ENCODE assay signal across 9 mouse cellular contexts in the genomic region with DNA sequence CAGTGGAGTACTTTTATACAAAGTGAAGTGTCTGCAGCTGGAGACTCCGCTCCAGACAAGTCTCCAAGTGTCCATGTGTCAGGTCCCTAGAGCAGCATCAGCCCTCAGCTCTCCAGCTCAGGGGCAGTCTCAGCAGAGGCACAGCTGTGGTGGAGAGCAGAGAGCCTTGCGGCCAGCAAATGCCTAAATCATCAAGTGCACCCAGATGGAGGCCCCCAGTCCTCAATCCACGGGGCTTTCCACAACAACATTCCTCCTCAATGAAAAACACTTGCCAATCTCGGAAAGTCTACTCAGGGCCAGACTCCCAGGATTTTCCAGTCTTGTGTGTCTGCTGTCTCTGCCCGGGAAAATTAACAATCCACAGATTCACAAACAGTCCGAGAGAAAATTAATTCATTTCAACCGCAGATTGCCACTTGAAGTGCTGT.
DNase-seq lines count a peak whose midpoint lies in the region; ATAC-seq lines count a peak whose summit lies in the region.
"Had no signal": no experiment of that assay in that cellular context is flagged by ENCODE, and none has a peak within 500 bp of the region (broad histone marks: within the 10 kb centered on the region; RNA-seq: fewer than 3 reads in every experiment).

No protein-coding gene starts in this region.

- H3K9me3 ChIP-seq in heart, embryonic 12.5 days (replicated peaks) = no peaks in the 10 kb centered on the region
- no peaks in the 10 kb centered on the region for H3K9me3 ChIP-seq in hindbrain, embryonic 13.5 days
- no peaks in the 10 kb centered on the region for H3K9me3 ChIP-seq in midbrain, embryonic 16.5 days (replicated peaks; ENCODE audit: control insufficient read depth, low read length, poor library complexity, severe bottlenecking)
- H3K9me3 ChIP-seq: liver, embryonic 13.5 days had no signal

- peaks cover 16% of the 10 kb centered on the region; the same call in 1 of the 2 replicates for H3K4me1 ChIP-seq in heart, embryonic 12.5 days (replicated peaks)
- peaks cover 24% of the 10 kb centered on the region for H3K4me1 ChIP-seq in hindbrain, embryonic 13.5 days (replicated peaks)
- peaks cover 6% of the 10 kb centered on the region; the same call in 1 of the 2 replicates for H3K4me1 ChIP-seq in midbrain, embryonic 16.5 days (ENCODE audit: control insufficient read depth, insufficient read depth, low read length)
- H3K4me1 ChIP-seq: liver, embryonic 13.5 days had no signal

- no peaks in the 10 kb centered on the region for H3K27me3 ChIP-seq in heart, embryonic 12.5 days (replicated peaks)
- H3K27me3 ChIP-seq in hindbrain, embryonic 13.5 days = no peaks in the 10 kb centered on the region
- H3K27me3 ChIP-seq in midbrain, embryonic 16.5 days (ENCODE audit: control insufficient read depth, insufficient read depth, low read depth, low read length) = no peaks in the 10 kb centered on the region
- H3K27me3 ChIP-seq: liver, embryonic 13.5 days had no signal

- no peak for ATAC-seq in heart, embryonic 12.5 days (ENCODE audit: insufficient number of reproducible peaks, low FRiP score)
- no peak; the same call in 1 of the 2 replicates for ATAC-seq in hindbrain, embryonic 13.5 days (ENCODE audit: low FRiP score)
- 0 out of 2 replicates have a peak, but pooled peaks have one; percentile 29 for ATAC-seq in midbrain, embryonic 16.5 days
- no peak for ATAC-seq in CD4-positive, CD25-positive, alpha-beta regulatory T cell, adult 4 months

- DNase-seq in heart, adult 9 months (ENCODE audit: low spot score in 2 of 2) = peak; percentile 49 to 76
- peak; percentile 68 for DNase-seq in fibroblast of lung, adult 2 months (ENCODE audit: low read depth)
- no peak for DNase-seq in layer of hippocampus, adult 18-20 months (ENCODE audit: low spot score in 2 of 2)
- DNase-seq in cerebellum, postnatal 25 days = no peak
- DNase-seq: liver, embryonic 13.5 days had no signal

- H3K4me2 ChIP-seq in heart, embryonic 12.5 days = no peak overlapping the region
- no peak overlapping the region for H3K4me2 ChIP-seq in hindbrain, embryonic 13.5 days
- H3K4me2 ChIP-seq in midbrain, embryonic 16.5 days (ENCODE audit: low read length) = no peak overlapping the region
- H3K4me2 ChIP-seq: liver, embryonic 13.5 days had no signal

- no peaks in the 10 kb centered on the region for H3K36me3 ChIP-seq in heart, embryonic 12.5 days
- no peaks in the 10 kb centered on the region for H3K36me3 ChIP-seq in hindbrain, embryonic 13.5 days
- no peaks in the 10 kb centered on the region for H3K36me3 ChIP-seq in midbrain, embryonic 16.5 days (ENCODE audit: control insufficient read depth, insufficient read depth, low read length)
- H3K36me3 ChIP-seq: liver, embryonic 13.5 days had no signal

- H3K4me3 ChIP-seq in heart, embryonic 12.5 days = no peak overlapping the region
- H3K4me3 ChIP-seq in hindbrain, embryonic 13.5 days = no peak overlapping the region
- no peak overlapping the region for H3K4me3 ChIP-seq in midbrain, embryonic 16.5 days (ENCODE audit: low read depth, low read length)
- H3K4me3 ChIP-seq: liver, embryonic 13.5 days had no signal

- H3K27ac ChIP-seq in heart, embryonic 12.5 days (ENCODE audit: poor library complexity, severe bottlenecking) = no peak overlapping the region
- peak overlapping the region; percentile 50 for H3K27ac ChIP-seq in hindbrain, embryonic 13.5 days
- no peak overlapping the region for H3K27ac ChIP-seq in midbrain, embryonic 16.5 days (ENCODE audit: low read length)
- H3K27ac ChIP-seq: liver, embryonic 13.5 days had no signal

- no peak overlapping the region for H3K9ac ChIP-seq in heart, embryonic 12.5 days
- no peak overlapping the region for H3K9ac ChIP-seq in hindbrain, embryonic 13.5 days
- no peak overlapping the region for H3K9ac ChIP-seq in midbrain, embryonic 16.5 days (ENCODE audit: low read depth, low read length)
- H3K9ac ChIP-seq: liver, embryonic 13.5 days had no signal

- 39% methylated on average over 7 of the region's 7 CpGs for WGBS in heart, embryonic 12.5 days
- WGBS in hindbrain, embryonic 13.5 days = 47% methylated on average over 7 of the region's 7 CpGs
- 16% methylated on average over 7 of the region's 7 CpGs for WGBS in midbrain, embryonic 16.5 days

Comparison
In these comparisons a context has a peak if more than half of its experiments do, and no peak if none do; other contexts are left out.
1. DNase-seq: peak in heart, adult 9 months (2 of 2) and fibroblast of lung, adult 2 months (single experiment); none in layer of hippocampus, adult 18-20 months (0 of 2) and cerebellum, postnatal 25 days (0 of 2).